Mouse (Mus musculus): Measurements from ENCODE around the gene Olfr231.

Olfr231 gene

GRCm38 (mm10) chr1:174121062-174121461 lies at the start of gene Olfr231:
Gene Olfr231 (minus strand): TSS chr1:174121162.
- no peak for DNase-seq (ENCODE audit: low spot score in 2 of 2)

- no peak for DNase-seq (ENCODE audit: low spot score in 2 of 2)
Observed at GRCm38 (mm10) chr1:174169024-174169423, 48.1 kb upstream of the Olfr231 start.

- no peak for DNase-seq (ENCODE audit: low spot score in 2 of 2)
Observed at GRCm38 (mm10) chr1:174159095-174159494, 38.1 kb upstream of the Olfr231 start.

GRCm38 (mm10) chr1:174158512-174158911 lies 37.5 kb upstream of the Olfr231 start:
- DNase-seq (ENCODE audit: low spot score in 2 of 2) = no peak

GRCm38 (mm10) chr1:174157622-174158021 lies 36.7 kb upstream of the Olfr231 start:
- DNase-seq (ENCODE audit: low spot score in 2 of 2) = no peak

- DNase-seq (ENCODE audit: low spot score in 2 of 2) = no peak
Observed at GRCm38 (mm10) chr1:174155333-174155732, 34.4 kb upstream of the Olfr231 start, which contains the start of gene Olfr420. Gene Olfr420 (plus strand): TSS chr1:174155633.

- DNase-seq (ENCODE audit: low spot score in 2 of 2) = no peak
Observed at GRCm38 (mm10) chr1:174149289-174149688, 28.3 kb upstream of the Olfr231 start.

- no peak for DNase-seq (ENCODE audit: low spot score in 2 of 2)
Observed at GRCm38 (mm10) chr1:174146696-174147095, 25.7 kb upstream of the Olfr231 start.

- DNase-seq (ENCODE audit: low spot score in 2 of 2) = no peak
Observed at GRCm38 (mm10) chr1:174141384-174141783, 20.4 kb upstream of the Olfr231 start.

GRCm38 (mm10) chr1:174131999-174132398 lies 11.0 kb upstream of the Olfr231 start:
- DNase-seq (ENCODE audit: low spot score in 2 of 2) = no peak

- no peak for DNase-seq (ENCODE audit: low spot score in 2 of 2)
Observed at GRCm38 (mm10) chr1:174131217-174131616, 10.3 kb upstream of the Olfr231 start, which contains the start of gene Olfr424. Gene Olfr424 (plus strand): TSS chr1:174131517.

- no peak for DNase-seq (ENCODE audit: low spot score in 2 of 2)
Observed at GRCm38 (mm10) chr1:174103735-174104134, 17.2 kb downstream of the Olfr231 start.

- no peak for DNase-seq (ENCODE audit: low spot score in 2 of 2)
Observed at GRCm38 (mm10) chr1:174096591-174096990, 24.4 kb downstream of the Olfr231 start, which contains the start of gene Olfr427. Gene Olfr427 (plus strand): TSS chr1:174096891.

- DNase-seq (ENCODE audit: low spot score in 2 of 2) = no peak
Observed at GRCm38 (mm10) chr1:174084031-174084430, 36.9 kb downstream of the Olfr231 start, which contains the start of gene Olfr429. Gene Olfr429 (plus strand): TSS chr1:174084331.

GRCm38 (mm10) chr1:174066305-174066704 lies 54.7 kb downstream of the Olfr231 start, which contains the start of gene Olfr430:
Gene Olfr430 (plus strand): TSS chr1:174066605.
- DNase-seq (ENCODE audit: low spot score in 2 of 2) = no peak
